Mouse (Mus musculus) heart, embryonic 16.5 days (tissue): ENCODE data around the gene Ephx1. TPM values are rescaled to one million over a fixed set of nuclear protein-coding genes. Genes with fewer than 3 reads are reported as not detected.

Experiments
- ATAC-seq: fragments of 200-750 bp; cut with Nextera tagmentation; replicated peaks from 2 replicates; pipeline ENCODE4 v1.8.0; 2017; ENCODE audit warnings: moderate number of reproducible peaks; ENCODE audit not compliant: insufficient read depth, low FRiP score; ENCODE audit errors: extremely low read depth
- H3K27ac ChIP-seq: fragments of 300-500 bp; sonication (generic); 2 replicates; pipeline ENCODE4 v1.5.1; 2014; ENCODE audit warnings: mild to moderate bottlenecking, low read length, control low read depth, moderate library complexity
- H3K27me3 ChIP-seq: fragments of 300-500 bp; sonication (generic); 2 replicates; pipeline ENCODE4 v1.6.1; 2014; ENCODE audit warnings: low read length, mixed read lengths; ENCODE audit not compliant: control insufficient read depth, insufficient read depth
- H3K36me3 ChIP-seq: fragments of 300-500 bp; sonication (generic); 2 replicates; pipeline ENCODE4 v1.6.1; 2014; ENCODE audit not compliant: control insufficient read depth, insufficient read depth
- H3K4me1 ChIP-seq: fragments of 300-500 bp; sonication (generic); 2 replicates; pipeline ENCODE4 v1.6.1; 2014; ENCODE audit warnings: low read length, mixed read lengths; ENCODE audit not compliant: control insufficient read depth, insufficient read depth
- H3K4me2 ChIP-seq: fragments of 300-500 bp; sonication (generic); 2 replicates; pipeline ENCODE4 v1.6.1; 2014; ENCODE audit warnings: low read depth, mild to moderate bottlenecking, control low read depth, low read length
- H3K4me3 ChIP-seq: fragments of 300-500 bp; sonication (generic); 2 replicates; pipeline ENCODE4 v1.5.1; 2014; ENCODE audit warnings: mild to moderate bottlenecking, control low read depth, low read length
- H3K9ac ChIP-seq: fragments of 300-500 bp; sonication (generic); 2 replicates; pipeline ENCODE4 v1.6.1; 2014; ENCODE audit warnings: low read length, control low read depth
- H3K9me3 ChIP-seq: fragments of 300-500 bp; sonication (generic); replicated peaks from 2 replicates; pipeline ENCODE4 v1.6.1; 2016; ENCODE audit warnings: low read length; ENCODE audit not compliant: control insufficient read depth
- WGBS: fragments of 180-500 bp; shearing (Covaris S2); extraction: QIAGEN DNeasy Blood & Tissue Kit; methylation state at CpG from one replicate; pipeline ENCODE4 v1.1.7; 2014; 5-methylcytosine and 5-hydroxymethylcytosine counted together
- polyA plus RNA-seq: library from polyadenylated mRNA; unstranded; fragments of >200 nt; fragmentation: Nextera tagmentation; extraction: Ambion mirVana; gene quantifications from 2 replicates; pipeline ENCODE4 v1.2.1, GENCODE M21; 2015

Gene Ephx1
- polyA plus RNA-seq, 1 experiment from 2014 or later, result 11.3 TPM

DNA sequence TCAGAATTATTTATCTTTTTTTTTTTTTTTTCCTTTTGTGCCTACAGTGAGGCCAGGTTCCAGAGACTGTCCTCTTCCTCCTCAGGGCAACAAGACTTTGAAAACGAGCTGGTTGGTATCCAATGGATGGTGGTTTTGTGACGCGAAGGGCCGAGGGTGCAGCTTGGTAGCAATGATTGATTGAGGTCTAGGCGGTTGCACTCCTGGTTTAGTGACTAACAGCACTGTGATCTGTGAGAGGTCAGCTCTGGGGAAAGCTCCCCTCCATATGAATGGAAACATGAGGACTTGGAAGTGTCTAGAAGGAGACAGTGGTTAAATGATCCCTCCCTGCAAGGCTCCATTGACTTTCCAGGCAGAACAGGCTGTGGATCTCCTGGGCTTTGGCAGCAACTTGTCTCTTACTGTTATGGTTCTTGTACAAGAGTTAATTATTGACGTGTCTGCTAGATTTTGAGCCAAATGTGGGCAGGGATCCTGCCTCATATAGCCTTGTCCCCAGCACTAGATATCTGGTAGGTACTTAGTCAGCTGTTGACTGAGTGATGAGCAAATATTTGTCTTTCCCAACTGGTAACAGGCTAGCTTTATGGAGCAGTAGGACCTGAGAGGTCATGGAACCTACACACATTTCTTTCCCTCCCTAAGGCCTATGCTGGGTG lies 68.5 kb downstream of the Ephx1 start:
- H3K4me2 ChIP-seq, result no peak overlapping the region
- no peak for ATAC-seq
- H3K27me3 ChIP-seq, result no peaks in the 10 kb centered on the region
- 77% methylated on average over 6 of the region's 6 CpGs for WGBS
- no peak overlapping the region for H3K27ac ChIP-seq
- no peaks in the 10 kb centered on the region; the same call in 1 of the 2 replicates for H3K9me3 ChIP-seq
- H3K4me1 ChIP-seq, result no peaks in the 10 kb centered on the region
- peaks cover 55% of the 10 kb centered on the region for H3K36me3 ChIP-seq
- no peak overlapping the region for H3K9ac ChIP-seq
- no peak overlapping the region for H3K4me3 ChIP-seq

DNA sequence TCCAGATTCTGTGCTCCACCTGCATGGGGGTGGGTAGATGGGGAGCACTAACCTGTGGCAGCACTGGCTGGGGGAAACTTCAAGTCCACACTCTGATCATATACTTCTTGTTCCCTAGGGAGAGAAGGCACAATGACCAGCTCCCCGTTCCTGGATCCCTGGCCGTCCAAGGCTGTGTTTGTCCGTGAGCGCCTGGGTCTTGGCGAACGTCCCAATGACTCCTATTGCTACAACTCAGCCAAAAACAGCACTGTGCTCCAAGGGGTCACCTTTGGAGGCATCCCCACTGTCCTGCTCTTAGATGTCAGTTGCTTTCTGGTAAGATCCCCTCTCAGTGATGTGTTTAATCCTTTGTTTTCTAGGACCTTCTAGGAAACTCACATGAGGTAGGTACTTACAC lies 74.3 kb downstream of the Ephx1 start:
- Histone ChIP-seq H3K9me3 (no peaks in the 10 kb centered on the region; the same call in 1 of the 2 replicates), H3K27me3 (no peaks in the 10 kb centered on the region), H3K27ac (no peak overlapping the region), H3K9ac (0 out of 2 replicates have a peak overlapping the region, but pooled peaks have one; percentile 1), H3K36me3 (peaks cover 13% of the 10 kb centered on the region), H3K4me1 (peaks cover 37% of the 10 kb centered on the region), H3K4me2 (no peak overlapping the region), H3K4me3 (no peak overlapping the region)
- 70% methylated on average over 6 of the region's 6 CpGs for WGBS
- ATAC-seq, result no peak

DNA sequence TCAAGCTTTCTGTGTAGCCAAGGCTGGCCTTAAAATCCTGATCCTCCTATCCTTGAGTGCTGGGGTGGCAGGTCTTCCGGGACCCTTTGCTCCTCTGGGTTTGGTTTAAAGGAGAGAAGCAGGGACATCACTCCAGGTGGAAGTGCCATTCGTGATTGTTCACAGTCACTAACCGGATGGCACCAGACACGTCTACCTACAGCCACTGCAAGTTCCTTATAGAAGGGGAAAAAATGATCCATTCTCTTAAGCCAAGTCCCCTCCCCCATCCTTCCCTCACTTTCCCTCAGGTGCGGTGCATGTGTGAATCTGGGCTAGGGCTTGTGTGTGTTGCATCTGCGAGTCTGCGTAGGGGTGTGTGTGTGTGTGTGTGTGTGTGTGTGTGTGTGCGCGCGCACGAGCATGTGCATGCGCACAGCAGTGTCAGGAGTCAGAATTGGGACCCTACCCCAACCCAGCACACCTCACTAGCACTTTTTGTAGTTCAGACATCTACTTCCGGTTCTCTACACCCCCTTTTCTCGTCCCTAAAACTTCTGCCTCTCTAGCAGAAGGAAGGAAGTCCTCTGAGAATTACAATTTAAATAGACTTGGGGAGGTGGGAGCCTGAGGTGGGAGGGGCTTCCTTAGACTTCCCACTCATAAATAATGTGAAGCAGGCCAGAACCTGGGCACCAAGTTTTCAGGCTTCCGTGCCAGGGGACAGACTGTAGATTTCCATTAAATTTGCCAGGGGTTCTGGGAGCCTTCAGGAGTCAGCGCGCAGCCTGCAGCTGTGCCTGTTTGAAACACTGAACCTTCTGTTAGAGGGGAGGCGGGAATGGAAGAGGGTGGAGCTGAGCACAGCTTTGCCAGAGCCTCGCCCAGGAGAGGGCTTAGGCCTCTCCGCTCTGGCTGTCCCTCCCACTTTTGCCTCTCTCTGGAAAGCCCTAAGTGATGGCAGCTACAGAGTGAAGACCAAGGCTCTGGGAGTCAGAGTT lies 75.4 kb downstream of the Ephx1 start:
- Histone ChIP-seq H3K4me1 (peaks cover 40% of the 10 kb centered on the region), H3K27me3 (no peaks in the 10 kb centered on the region), H3K27ac (peak overlapping the region; percentile 45), H3K9ac (peak overlapping the region; percentile 41; the same call in 1 of the 2 replicates), H3K36me3 (peaks cover 10% of the 10 kb centered on the region; the same call in 1 of the 2 replicates), H3K4me3 (0 out of 2 replicates have a peak overlapping the region, but pooled peaks have one; percentile 4), H3K4me2 (peak overlapping the region; percentile 50), H3K9me3 (no peaks in the 10 kb centered on the region)
- WGBS, result 35% methylated on average over 20 of the region's 20 CpGs
- peak; percentile 50 for ATAC-seq

DNA sequence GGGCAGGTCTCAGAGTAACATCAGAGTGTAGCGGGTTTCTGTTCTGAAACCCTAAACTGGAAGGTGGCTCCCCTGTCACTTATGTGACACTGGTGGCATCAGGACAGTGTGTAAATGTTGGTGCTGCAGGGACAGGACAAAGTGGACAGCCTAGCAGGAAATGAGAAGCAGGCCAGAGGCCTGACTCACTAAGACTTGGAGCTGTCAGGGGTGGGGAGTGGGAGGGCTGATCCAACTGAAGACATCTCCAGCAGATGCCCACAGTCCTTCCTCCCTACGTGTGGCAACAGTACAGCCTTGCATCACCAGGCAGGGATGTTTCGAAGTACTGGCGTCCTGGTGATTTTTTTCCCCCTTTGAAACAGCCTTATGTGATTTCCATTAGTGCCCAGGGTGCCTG lies 76.2 kb downstream of the Ephx1 start:
- no peaks in the 10 kb centered on the region for H3K27me3 ChIP-seq
- no peak overlapping the region for H3K4me3 ChIP-seq
- 0 out of 2 replicates have a peak, but pooled peaks cover 5% of the 10 kb centered on the region for H3K36me3 ChIP-seq
- no peak for ATAC-seq
- 79% methylated on average over 4 of the region's 4 CpGs for WGBS
- no peak overlapping the region for H3K9ac ChIP-seq
- H3K27ac ChIP-seq, result no peak overlapping the region
- peaks cover 40% of the 10 kb centered on the region for H3K4me1 ChIP-seq
- H3K9me3 ChIP-seq, result no peaks in the 10 kb centered on the region
- H3K4me2 ChIP-seq, result no peak overlapping the region

DNA sequence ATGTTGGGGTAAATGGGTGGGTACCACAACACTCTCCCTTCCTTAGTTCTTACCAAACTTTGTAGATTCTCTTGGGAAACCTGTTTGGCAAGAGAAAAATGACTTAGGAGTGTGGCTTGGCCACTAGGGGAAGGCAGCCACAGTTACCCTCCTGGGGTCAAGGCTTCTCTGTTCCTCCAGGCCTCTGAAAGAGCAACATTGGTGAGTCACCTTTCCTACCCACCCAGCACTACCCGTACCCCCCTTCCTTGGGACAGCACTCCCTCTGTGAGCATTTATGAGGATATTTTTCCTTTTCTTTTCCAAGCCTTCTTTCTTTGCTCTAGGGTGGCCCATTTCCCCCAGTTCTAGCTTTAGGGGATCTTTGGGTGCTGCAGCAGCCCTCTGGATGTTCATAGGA lies 76.8 kb downstream of the Ephx1 start:
- no peak overlapping the region; the same call in 1 of the 2 replicates for H3K27ac ChIP-seq
- H3K4me2 ChIP-seq, result peak overlapping the region; percentile 96; the same call in 1 of the 2 replicates
- no peak for ATAC-seq
- H3K9ac ChIP-seq, result no peak overlapping the region
- peaks cover 40% of the 10 kb centered on the region for H3K4me1 ChIP-seq
- WGBS, result 85% methylated on average over 1 of the region's 1 CpGs
- H3K9me3 ChIP-seq, result no peaks in the 10 kb centered on the region
- H3K27me3 ChIP-seq, result no peaks in the 10 kb centered on the region
- H3K4me3 ChIP-seq, result no peak overlapping the region
- H3K36me3 ChIP-seq, result 0 out of 2 replicates have a peak, but pooled peaks cover 3% of the 10 kb centered on the region

DNA sequence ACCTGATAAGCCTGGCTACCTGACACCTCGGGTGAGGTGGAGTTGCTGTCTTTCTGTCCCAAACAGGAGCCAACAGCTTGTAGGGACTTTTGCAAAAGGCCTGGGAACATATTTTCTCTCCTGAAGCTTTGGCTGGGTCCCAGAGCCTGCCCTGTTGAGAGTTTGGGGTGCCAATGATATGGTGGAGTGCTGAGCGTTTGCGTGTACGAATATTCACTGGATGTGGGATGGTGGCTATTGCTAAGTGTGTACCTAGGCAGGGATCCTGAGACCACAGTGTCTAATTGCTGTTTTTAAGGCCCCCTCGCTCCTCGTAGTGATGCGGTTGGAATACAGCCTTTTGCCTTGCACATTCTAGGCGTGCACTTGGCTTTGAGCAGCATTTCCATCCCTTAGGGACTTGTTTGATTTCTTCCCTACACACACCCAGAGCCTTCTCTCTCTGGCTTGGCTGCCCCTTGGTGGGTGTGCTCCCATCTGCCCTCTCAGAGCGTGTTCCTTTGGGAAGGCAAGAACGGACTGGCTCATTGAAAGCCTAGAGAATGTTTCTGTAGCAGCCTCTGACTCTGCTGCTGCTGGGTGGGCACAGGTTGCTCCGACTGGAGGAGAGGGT lies 77.6 kb downstream of the Ephx1 start:
- peak overlapping the region; percentile 91 for H3K4me3 ChIP-seq
- H3K9me3 ChIP-seq, result no peaks in the 10 kb centered on the region
- WGBS, result 47% methylated on average over 11 of the region's 11 CpGs
- peak overlapping the region; percentile 93 for H3K27ac ChIP-seq
- no peaks in the 10 kb centered on the region for H3K36me3 ChIP-seq
- no peak for ATAC-seq
- no peaks in the 10 kb centered on the region for H3K27me3 ChIP-seq
- peak overlapping the region; percentile 96 for H3K4me2 ChIP-seq
- peak overlapping the region; percentile 94 for H3K9ac ChIP-seq
- H3K4me1 ChIP-seq, result peaks cover 40% of the 10 kb centered on the region

DNA sequence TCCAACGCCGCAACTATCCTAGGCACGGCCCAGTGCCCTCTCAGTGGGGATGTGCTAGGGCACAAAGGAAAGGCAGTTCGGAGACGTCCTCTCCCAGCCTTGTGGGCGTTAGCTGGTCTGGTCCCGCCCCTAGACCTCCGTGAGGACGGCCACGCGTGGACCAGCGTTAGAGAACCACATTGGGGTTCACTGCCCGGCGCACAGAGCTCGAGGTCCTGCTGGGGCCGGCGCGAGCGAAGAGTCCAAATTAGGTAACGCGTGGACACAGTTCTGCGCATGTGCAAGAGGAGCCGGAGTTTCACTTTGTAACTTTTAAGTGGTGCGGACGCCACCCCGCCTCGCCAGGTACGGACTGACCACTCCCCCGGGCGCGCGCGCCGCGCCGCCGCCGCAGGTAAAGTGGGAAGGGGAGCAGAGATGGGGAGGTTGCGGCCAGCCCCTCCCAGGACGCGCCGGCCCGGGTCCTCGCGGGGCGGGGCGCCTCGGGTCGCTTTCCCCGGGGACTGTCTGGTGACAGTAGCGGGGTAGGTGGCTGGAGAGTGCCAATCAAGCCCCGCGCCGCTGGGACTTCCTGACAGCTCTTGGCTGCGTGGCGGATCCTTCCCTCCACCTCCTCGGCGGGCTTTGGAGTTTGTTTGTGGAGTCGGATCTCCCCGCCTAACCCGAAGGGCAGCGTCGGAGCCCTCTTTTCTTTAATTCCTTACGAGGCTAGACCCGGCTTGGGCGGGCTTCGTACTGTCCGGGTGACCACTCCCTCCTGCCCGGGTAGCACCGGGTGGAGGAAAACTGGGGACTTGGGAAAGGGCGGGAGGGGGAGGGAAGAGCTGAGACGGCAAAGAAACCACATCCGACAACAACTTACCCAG lies 78.3 kb downstream of the Ephx1 start, which contains the start of gene Tmem63a:
Tmem63a (plus strand) TSS at position 179 of the 866 bp plus-strand sequence.
- peak within 1 kb of the TSS; percentile 96 for H3K4me2 ChIP-seq
- under 1% methylated on average over 72 of the region's 73 CpGs for WGBS
- peak within 1 kb of the TSS; percentile 94 for H3K9ac ChIP-seq
- peak; percentile 76 for ATAC-seq
- peak within 1 kb of the TSS; percentile 93 for H3K27ac ChIP-seq
- no peaks in the 10 kb centered on the region for H3K36me3 ChIP-seq
- peaks cover 40% of the 10 kb centered on the region for H3K4me1 ChIP-seq
- H3K4me3 ChIP-seq, result peak within 1 kb of the TSS; percentile 91
- peaks cover 4% of the 10 kb centered on the region; the same call in 1 of the 2 replicates for H3K27me3 ChIP-seq
- no peaks in the 10 kb centered on the region for H3K9me3 ChIP-seq

DNA sequence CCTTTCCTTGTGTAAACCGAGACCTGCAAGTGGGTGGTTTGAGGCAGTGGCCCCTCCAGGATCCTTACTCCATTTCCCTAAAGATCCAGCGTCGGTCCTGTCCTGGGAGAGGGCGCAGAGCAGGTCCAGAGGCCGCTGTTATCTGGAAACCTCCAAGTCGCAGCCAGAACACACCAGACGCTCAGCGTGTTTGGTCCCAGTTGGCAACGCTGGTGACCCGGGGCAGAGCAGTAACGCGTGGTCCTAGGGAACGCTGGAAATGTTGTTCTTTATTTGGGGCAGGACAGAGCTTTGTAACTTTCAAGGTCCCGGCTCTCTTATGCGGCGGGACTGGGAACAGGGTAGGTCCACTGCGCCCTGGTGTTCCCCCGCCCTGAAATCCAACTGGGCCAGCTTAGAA lies 79.0 kb downstream of the Ephx1 start:
- no peaks in the 10 kb centered on the region for H3K36me3 ChIP-seq
- H3K4me1 ChIP-seq, result peaks cover 40% of the 10 kb centered on the region
- H3K9me3 ChIP-seq, result no peaks in the 10 kb centered on the region
- WGBS, result 5% methylated on average over 18 of the region's 18 CpGs
- peaks cover 4% of the 10 kb centered on the region; the same call in 1 of the 2 replicates for H3K27me3 ChIP-seq
- peak overlapping the region; percentile 93 for H3K27ac ChIP-seq
- peak overlapping the region; percentile 96 for H3K4me2 ChIP-seq
- peak overlapping the region; percentile 94 for H3K9ac ChIP-seq
- peak overlapping the region; percentile 91 for H3K4me3 ChIP-seq
- no peak for ATAC-seq
